9 mouse cellular contexts compared by ENCODE assay signal in the genomic region with DNA sequence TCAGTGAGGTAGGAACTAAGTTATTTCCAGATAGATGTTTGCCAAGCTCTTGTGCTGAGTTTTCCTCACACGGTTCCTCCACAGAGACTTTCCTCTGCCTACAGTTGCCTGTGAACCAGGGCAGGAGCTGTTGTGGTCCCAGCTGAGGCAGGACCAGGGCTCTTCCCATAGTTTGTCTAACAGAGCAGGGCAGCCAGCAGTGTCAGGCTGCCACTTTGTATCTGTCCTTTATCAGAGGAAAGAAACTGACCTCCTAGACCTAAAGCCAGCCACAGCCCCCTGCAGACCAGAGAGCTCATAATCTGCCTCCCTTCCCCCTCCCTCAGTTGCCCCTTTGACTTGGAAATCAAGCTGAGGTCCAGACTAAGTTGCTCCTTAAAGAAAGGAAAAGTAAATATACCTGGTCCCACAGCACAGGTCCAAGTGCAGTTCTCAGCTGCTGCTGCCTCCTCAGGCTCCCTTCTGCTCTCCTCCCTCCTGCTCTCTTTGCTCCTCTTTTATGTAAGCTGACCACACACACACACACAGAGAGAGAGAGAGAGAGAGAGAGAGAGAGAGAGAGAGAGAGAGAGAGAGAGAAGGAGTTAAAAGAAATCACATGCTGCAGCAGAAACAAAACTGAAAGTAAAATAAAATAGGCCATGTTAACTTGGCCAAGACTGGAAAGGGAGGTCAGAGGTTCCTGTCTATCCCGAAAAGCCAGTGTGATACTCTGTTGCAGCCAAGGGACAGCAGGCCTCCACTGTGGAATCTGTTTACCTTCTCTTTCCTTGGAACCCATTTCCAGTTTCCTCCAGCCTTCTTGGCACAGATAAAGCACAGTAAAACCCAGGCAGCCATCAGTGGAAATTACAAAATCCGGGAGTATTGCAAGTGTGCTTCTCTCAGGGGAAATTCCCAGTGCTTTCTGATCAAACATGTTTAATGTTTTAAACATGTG. TPM values are rescaled to one million over a fixed set of nuclear protein-coding genes. Genes with fewer than 3 reads are reported as not detected.
A peak's percentile ranks its signal among the peaks of the same experiment; 100 is the strongest.
DNase-seq lines count a peak whose midpoint lies in the region; ATAC-seq and TF ChIP-seq lines count a peak whose summit lies in the region.
"Not testable (repeated sequence)": the region's sequence is repeated elsewhere in the genome, so short reads cannot be mapped to it uniquely, and the experiment has no call there.
"Had no signal": no experiment of that assay in that cellular context is flagged by ENCODE, and none has a peak within 500 bp of the region (broad histone marks: within the 10 kb centered on the region; RNA-seq: fewer than 3 reads in every experiment).

Gene Gm43302 (minus strand): TSS at position 470 of the 940 bp plus-strand sequence.
Gene Gbp6 (minus strand): TSS at position 473 of the 940 bp plus-strand sequence.

- not testable (repeated sequence) for H3K4me1 ChIP-seq in liver, embryonic 16.5 days (ENCODE audit: control insufficient read depth, low read depth, low read length)

- DNase-seq in adipocyte (ENCODE audit: low spot score): peak; percentile 97
- peak; percentile 52 for DNase-seq in cerebellum, adult 8-10 months
- peak; percentile 57 for DNase-seq in gastrocnemius, postnatal 25 days
- peak; percentile 35 for DNase-seq in heart, postnatal 25 days (ENCODE audit: low spot score)
- DNase-seq in kidney, adult 9 months: peak; percentile 46
- DNase-seq in urinary bladder, postnatal 14 days (ENCODE audit: low spot score): peak; percentile 16

- not testable (repeated sequence) for H3K36me3 ChIP-seq in liver, embryonic 16.5 days (ENCODE audit: control insufficient read depth, insufficient read depth); myocyte (ENCODE audit: control insufficient read depth, insufficient read depth)

- intact Hi-C loops in heart, postnatal 25 days (cut with DNase I): loop anchor here (5.0 kb wide), 1 partner anchor 146 kb away; no protein-coding TSS in a partner anchor

- H3K4me3 ChIP-seq in liver, embryonic 16.5 days (ENCODE audit: low read depth, low read length); myocyte: not testable (repeated sequence)

- H3K9me3 ChIP-seq in liver, embryonic 16.5 days (replicated peaks; ENCODE audit: control insufficient read depth, low read length): not testable (repeated sequence)

- 0 out of 2 replicates have a peak within 1 kb of the TSS, but pooled peaks have one; percentile 16 for H3K9ac ChIP-seq in liver, embryonic 16.5 days (ENCODE audit: low read depth, low read length)

- not testable (repeated sequence) for H3K79me2 ChIP-seq in myocyte (ENCODE audit: control insufficient read depth, insufficient read depth)

- H3ac ChIP-seq in myocyte (ENCODE audit: control insufficient read depth, insufficient read length): not testable (repeated sequence)

- 0 out of 2 replicates have a peak, but pooled peaks have one; percentile 32 for ATAC-seq in liver, embryonic 16.5 days (ENCODE audit: low read depth)

- H3K27me3 ChIP-seq in liver, embryonic 16.5 days (ENCODE audit: control insufficient read depth, insufficient read depth, low read depth, low read length); myocyte (ENCODE audit: control insufficient read depth, insufficient read depth, insufficient read length): not testable (repeated sequence)

- 36% methylated on average over 3 of the region's 3 CpGs for WGBS in liver, embryonic 16.5 days (ENCODE audit: insufficient replicate concordance)

- peak within 1 kb of the TSS; percentile 44; the same call in 1 of the 2 replicates for H3K27ac ChIP-seq in liver, embryonic 16.5 days (ENCODE audit: low read length)

- not testable (repeated sequence) for TF ChIP-seq POLR2A in myocyte (IDR thresholded peaks at IDR 0.05; ENCODE audit: insufficient read length, low read depth)

- H3K4me2 ChIP-seq in liver, embryonic 16.5 days (ENCODE audit: low read depth, low read length): not testable (repeated sequence)
- peak within 1 kb of the TSS; percentile 66 for H3K4me2 ChIP-seq in myocyte (ENCODE audit: low read depth)

TF ChIP-seq in myocyte, 11 proteins besides CTCF, POLR2A, EP300 and RAD21:
- peak; percentile 23 for TF ChIP-seq USF1 (IDR thresholded peaks at IDR 0.05; ENCODE audit: low read depth)

RNA-seq across cellular contexts. Expression of gene Gm43302, which starts in this region (rescaled TPM):
- under 1 TPM in 1 of 2 experiments, not detected in 1; 0.18 TPM for total RNA-seq in gastrocnemius, postnatal 25 days (2021)
- total RNA-seq in heart, postnatal 25 days (2021): under 1 TPM; 0.31 to 0.42 TPM
- 0.02 and 0.14 TPM in 2 replicates for polyA plus RNA-seq in liver, embryonic 16.5 days (2015; fragmentation: Nextera tagmentation; extraction: Ambion mirVana)
- 0.68 TPM for polyA plus RNA-seq in myocyte (2012; fragmentation: generic; extraction: Trizol)
- polyA plus RNA-seq: forebrain, embryonic 15.5 days had no signal

RNA-seq across cellular contexts. Expression of gene Gbp6, which starts in this region (rescaled TPM):
- 1 to 10 TPM in 1 of 2 experiments, under 1 TPM in 1; 0.88 to 2.1 TPM for total RNA-seq in gastrocnemius, postnatal 25 days (2021)
- 1 to 10 TPM; 2.6 to 4.6 TPM for total RNA-seq in heart, postnatal 25 days (2021)
- polyA plus RNA-seq in liver, embryonic 16.5 days (2015; fragmentation: Nextera tagmentation; extraction: Ambion mirVana): 2.9 and 3.0 TPM in 2 replicates
- 0.05 TPM for polyA plus RNA-seq in myocyte (2012; fragmentation: generic; extraction: Trizol)

Comparison
In these comparisons a context has a peak if more than half of its experiments do, and no peak if none do; other contexts are left out.
1. DNase-seq: peak in every context shown above with its lines; median percentile 97 in adipocyte; 57 in gastrocnemius, postnatal 25 days; 52 in cerebellum, adult 8-10 months; 46 in kidney, adult 9 months; 35 in heart, postnatal 25 days; 16 in urinary bladder, postnatal 14 days.